Mouse (Mus musculus) midbrain, embryonic 10.5 days (tissue): ENCODE results near the gene Tlr6. TPM values are rescaled to one million over a fixed set of nuclear protein-coding genes. Genes with fewer than 3 reads are reported as not detected.

ENCODE experiments used
- DNase-seq: peaks from one replicate; pipeline ENCODE4 v3.0.0-alpha.2; 2017; ENCODE audit warnings: low spot score
- H3K27ac ChIP-seq: fragments of 300-500 bp; sonication (generic); replicated peaks from 2 replicates; pipeline ENCODE4 v1.5.1; 2016; ENCODE audit warnings: mild to moderate bottlenecking
- H3K27me3 ChIP-seq: fragments of 300-500 bp; sonication (generic); 2 replicates; pipeline ENCODE4 v1.6.1; 2016; ENCODE audit warnings: low read depth, mild to moderate bottlenecking; ENCODE audit not compliant: poor library complexity, severe bottlenecking
- H3K36me3 ChIP-seq: fragments of 300-500 bp; sonication (generic); 2 replicates; pipeline ENCODE4 v1.6.1; 2016; ENCODE audit warnings: mild to moderate bottlenecking, moderate library complexity
- H3K4me1 ChIP-seq: fragments of 300-500 bp; sonication (generic); 2 replicates; pipeline ENCODE4 v1.6.1; 2016
- H3K4me3 ChIP-seq: fragments of 300-500 bp; sonication (generic); 2 replicates; pipeline ENCODE4 v1.5.1; 2016; ENCODE audit warnings: mild to moderate bottlenecking, moderate library complexity
- H3K9me3 ChIP-seq: fragments of 300-500 bp; sonication (generic); replicated peaks from 2 replicates; pipeline ENCODE4 v1.6.1; 2016; ENCODE audit warnings: mild to moderate bottlenecking
- WGBS: fragments of 180-500 bp; shearing (Covaris S2); methylation state at CpG from one replicate; pipeline ENCODE4 v1.1.7; 2016; 5-methylcytosine and 5-hydroxymethylcytosine counted together
- microRNA counts: library from miRNA; unstranded; fragments of <30 nt; microRNA quantifications from one replicate; lab custom pipeline; 2017
- microRNA-seq: library from miRNA; unstranded; fragments of <30 nt; microRNA quantifications from one replicate; pipeline ENCODE4, GENCODE M21; 2017
- polyA plus RNA-seq: library from polyadenylated mRNA; unstranded; fragments of >200 nt; fragmentation: Nextera tagmentation; extraction: Ambion mirVana; gene quantifications from 2 replicates; pipeline ENCODE4 v1.2.1, GENCODE M21; 2016

Tlr6 gene
- polyA plus RNA-seq, 1 experiment from 2014 or later = 0.39 TPM

DNA sequence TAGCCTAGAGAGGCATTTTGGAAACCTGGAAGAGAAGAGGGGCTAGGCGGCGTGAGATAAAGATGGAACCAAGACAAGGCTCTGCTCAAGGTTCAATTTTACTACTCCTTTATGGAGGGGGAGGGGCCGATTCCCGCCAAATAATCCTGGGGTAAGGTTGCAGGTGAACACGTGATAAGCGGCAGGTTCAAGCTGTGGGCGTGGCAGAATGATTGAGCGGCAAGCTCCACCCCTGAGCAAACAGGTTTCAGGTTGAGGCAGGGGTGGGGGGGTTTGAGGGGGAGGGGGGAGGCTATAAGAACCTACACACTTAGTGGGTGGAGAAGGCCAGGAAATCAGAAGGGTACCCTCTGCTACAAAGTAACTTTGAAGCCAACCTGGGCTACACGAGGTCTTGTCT, 42.7 kb downstream of the Tlr6 start:
- DNase-seq = no peak
- H3K4me3 ChIP-seq = no peak overlapping the region
- no peaks in the 10 kb centered on the region for H3K27me3 ChIP-seq
- peaks cover 7% of the 10 kb centered on the region for H3K9me3 ChIP-seq
- H3K36me3 ChIP-seq = no peaks in the 10 kb centered on the region
- H3K4me1 ChIP-seq = no peaks in the 10 kb centered on the region
- 95% methylated on average over 9 of the region's 9 CpGs for WGBS
- no peak overlapping the region for H3K27ac ChIP-seq

GRCm38 (mm10) chr5:64908585-64909284, 51.2 kb downstream of the Tlr6 start:
- H3K27ac ChIP-seq = no peak overlapping the region
- H3K9me3 ChIP-seq = 0 out of 2 replicates have a peak, but pooled peaks cover 3% of the 10 kb centered on the region
- no peaks in the 10 kb centered on the region for H3K4me1 ChIP-seq
- no peak overlapping the region for H3K4me3 ChIP-seq
- DNase-seq = no peak
- H3K27me3 ChIP-seq = no peaks in the 10 kb centered on the region
- no peaks in the 10 kb centered on the region for H3K36me3 ChIP-seq
- WGBS = 86% methylated on average over 6 of the region's 6 CpGs

GRCm38 (mm10) chr5:64907906-64908305, 52.0 kb downstream of the Tlr6 start:
- H3K27me3 ChIP-seq = no peaks in the 10 kb centered on the region
- WGBS = 92% methylated on average over 5 of the region's 5 CpGs
- no peaks in the 10 kb centered on the region for H3K4me1 ChIP-seq
- no peak overlapping the region for H3K4me3 ChIP-seq
- no peaks in the 10 kb centered on the region for H3K36me3 ChIP-seq
- peaks cover 3% of the 10 kb centered on the region; the same call in 1 of the 2 replicates for H3K9me3 ChIP-seq
- peak; percentile 5 for DNase-seq
- no peak overlapping the region for H3K27ac ChIP-seq

DNA sequence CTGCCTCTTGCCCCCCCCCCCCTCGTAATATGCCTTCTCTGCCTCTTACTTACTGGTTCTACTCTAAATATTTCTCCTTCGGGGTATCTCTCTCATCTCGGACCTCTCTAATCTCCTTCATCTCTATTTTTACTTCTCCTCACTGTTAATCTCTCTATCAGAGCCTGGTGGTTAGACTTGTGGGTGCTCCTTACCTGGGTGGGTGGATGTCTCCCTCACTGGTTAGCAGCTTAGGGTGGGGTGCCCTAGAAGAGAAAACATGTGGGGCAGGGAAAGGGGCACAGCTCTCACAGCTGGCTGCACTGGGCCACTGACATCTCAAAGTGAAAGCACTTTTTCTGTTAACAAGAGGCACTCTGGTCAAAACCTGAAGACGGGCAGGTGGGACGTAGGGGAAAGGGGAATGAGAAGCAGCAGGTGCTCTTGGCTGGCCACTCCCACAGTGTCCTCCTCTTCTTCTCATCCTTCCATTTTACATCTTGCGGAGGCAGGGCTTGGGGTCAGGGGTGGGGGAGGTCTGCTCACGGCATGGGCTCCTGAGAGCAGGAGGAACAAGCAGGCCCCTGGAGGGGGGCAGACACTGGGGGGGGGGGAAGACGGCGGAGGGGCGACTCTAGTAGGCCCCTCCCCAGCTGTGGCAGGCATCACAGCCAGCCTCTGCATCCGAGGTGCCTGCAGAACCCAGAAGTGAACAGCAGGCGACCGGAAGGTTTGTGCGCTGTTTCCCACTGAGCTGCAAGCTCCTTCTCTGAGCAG, 54.2 kb downstream of the Tlr6 start:
- Histone ChIP-seq H3K4me1 (no peaks in the 10 kb centered on the region), H3K27me3 (no peaks in the 10 kb centered on the region), H3K4me3 (no peak overlapping the region), H3K27ac (no peak overlapping the region), H3K9me3 (peaks cover 13% of the 10 kb centered on the region), H3K36me3 (no peaks in the 10 kb centered on the region)
- DNase-seq = no peak
- 56% methylated on average over 14 of the region's 14 CpGs for WGBS

MicroRNA genes within 50 kb of the gene (microRNA counts, 519-probe panel; counts per million panel counts)
- microRNA mmu-miR-574-3p (lab: Ali Mortazavi, UCI) (not detected), microRNA mmu-miR-574-5p (lab: Ali Mortazavi, UCI) (not detected)

Small RNA genes lying within 50 kb of the gene (microRNA-seq; reads per million reads assigned to microRNA genes)
- gene Mir574 = 61.0 reads per million, percentile 44 among the genes with 10 or more reads in this experiment

Other genes starting within 250 kb of the Tlr6 start
- gene Klf3, start 156.7 kb downstream of the Tlr6 start, polyA plus RNA-seq = 61.9 and 63.1 TPM in 2 replicates
- 0.25 and 0.32 TPM in 2 replicates for gene Tlr1, start 26.5 kb downstream of the Tlr6 start, polyA plus RNA-seq
- gene Fam114a1, start 10.0 kb upstream of the Tlr6 start, polyA plus RNA-seq = 16.8 and 19.0 TPM in 2 replicates
- 0.15 TPM in 1 of 2 replicates, not detected in the other for gene Tmem156, start 132.0 kb upstream of the Tlr6 start, polyA plus RNA-seq
- gene Klhl5, start 147.4 kb upstream of the Tlr6 start, polyA plus RNA-seq = 14.5 and 17.1 TPM in 2 replicates
- 12.4 and 12.7 TPM in 2 replicates for gene Wdr19, start 239.6 kb upstream of the Tlr6 start, polyA plus RNA-seq